Mouse (Mus musculus): Measurements from ENCODE around the gene Cd300ld2. TPM values are rescaled to one million over a fixed set of nuclear protein-coding genes. Genes with fewer than 3 reads are reported as not detected.
"Not testable (repeated sequence)": the region's sequence is repeated elsewhere in the genome, so short reads cannot be mapped to it uniquely, and the experiment has no call there.

Gene Cd300ld2
- not detected for total RNA-seq (2022)

DNA sequence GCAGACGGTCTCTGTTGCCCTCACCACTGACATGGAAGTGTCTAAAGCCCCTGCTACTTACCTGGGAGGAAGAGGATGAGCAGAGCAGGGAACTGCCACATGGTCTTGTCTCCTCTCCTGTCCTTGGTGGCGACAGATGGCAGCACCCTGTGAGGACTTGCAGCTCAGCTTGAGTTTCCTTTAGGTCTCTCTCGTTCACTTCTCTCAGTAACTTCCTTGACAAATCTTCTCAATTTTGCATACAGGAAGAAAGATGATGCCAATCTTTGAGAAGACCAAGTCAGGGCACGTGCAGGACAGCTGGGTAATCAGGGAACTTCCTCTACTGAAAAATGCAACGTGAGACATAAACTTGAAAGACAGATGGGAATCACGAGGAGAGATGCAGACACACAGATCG lies at the start of gene Cd300ld2:
TSS of gene Cd300ld2 (minus strand) at position 101 of the 400 bp plus-strand sequence.
- not testable (repeated sequence) for DNase-seq (ENCODE audit: low spot score in 2 of 2)

DNA sequence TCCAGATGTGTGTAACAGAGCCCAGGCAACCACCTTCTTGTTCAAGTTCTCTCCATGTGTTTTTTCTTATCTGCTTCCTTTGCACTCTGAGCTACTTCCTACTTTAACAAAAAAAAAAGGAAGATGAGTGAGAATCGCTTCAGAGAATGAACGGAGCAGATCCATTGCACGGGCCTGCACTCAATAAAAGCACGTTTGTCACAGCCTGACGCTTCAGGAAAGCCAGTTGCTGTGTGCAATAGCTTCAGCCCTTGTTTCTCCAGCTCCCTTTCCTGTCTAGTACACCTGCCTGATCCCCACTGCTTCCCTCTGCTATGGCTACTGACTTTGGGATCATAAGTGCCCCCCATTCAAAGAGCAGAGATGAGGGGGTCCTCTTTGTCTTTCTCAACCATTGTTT lies 46.1 kb upstream of the Cd300ld2 start, which contains the start of gene Cd300e:
TSS of gene Cd300e (minus strand) at position 101 of the 400 bp plus-strand sequence.
- DNase-seq (ENCODE audit: low spot score in 2 of 2): no peak

DNA sequence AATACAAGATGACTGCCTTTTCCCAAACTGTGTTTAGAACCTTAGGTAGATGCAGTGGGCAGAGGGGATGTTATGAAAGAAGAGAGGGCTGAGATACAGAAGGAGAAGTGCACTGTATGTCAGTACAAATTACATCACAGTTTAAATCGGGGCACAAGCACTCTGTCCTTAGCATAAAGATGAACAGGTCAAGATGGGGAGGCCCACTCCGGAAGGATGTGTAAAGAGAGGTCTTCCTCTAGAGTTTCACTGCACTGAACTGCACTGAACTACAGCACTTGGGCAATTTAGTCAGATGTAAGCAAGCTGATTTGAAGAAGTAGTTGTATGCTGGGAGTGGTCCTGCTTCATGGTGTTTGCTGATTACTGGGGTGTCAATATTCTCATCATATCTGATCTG lies 43.8 kb upstream of the Cd300ld2 start:
- DNase-seq (ENCODE audit: low spot score in 2 of 2): no peak

DNA sequence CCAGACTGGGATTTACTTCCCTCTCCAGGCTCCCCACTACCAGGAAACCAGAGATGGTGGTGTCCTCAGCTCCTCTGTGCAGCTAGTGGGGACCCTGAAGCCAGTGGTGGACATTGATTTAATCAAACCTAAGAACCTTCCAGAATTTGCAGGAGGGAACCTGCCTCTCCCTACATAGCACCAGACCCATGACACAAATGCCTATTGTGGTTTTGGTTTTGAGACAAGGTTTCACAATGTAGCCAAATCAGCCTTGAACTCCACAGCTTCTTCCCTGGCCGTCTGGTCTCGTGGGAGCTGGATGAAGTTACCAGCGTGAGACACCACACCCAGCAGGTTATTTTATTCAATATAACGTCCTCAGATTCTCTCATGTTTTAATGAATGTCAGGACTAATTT lies 42.7 kb upstream of the Cd300ld2 start:
- DNase-seq (ENCODE audit: low spot score in 2 of 2): no peak

DNA sequence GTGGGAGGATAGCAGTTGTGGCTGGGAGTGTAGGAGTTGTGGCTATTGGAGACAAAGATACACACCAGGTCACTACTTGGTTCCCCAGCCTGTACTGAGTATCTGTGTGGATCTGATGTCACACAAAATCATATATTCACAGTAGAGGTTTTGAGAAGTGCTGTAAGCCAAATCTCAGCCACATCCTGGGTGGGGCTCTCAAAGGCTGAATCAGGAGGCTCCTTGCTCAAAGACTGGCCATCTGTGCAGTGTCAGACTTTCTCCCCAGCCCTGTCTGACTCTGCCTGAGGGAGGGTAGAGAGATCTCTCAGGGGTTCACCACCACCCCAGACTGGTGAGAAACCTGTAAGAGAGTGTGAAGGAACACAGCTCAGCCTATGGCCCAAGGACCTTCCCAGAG lies 38.5 kb upstream of the Cd300ld2 start:
- DNase-seq (ENCODE audit: low spot score in 2 of 2): no peak

DNA sequence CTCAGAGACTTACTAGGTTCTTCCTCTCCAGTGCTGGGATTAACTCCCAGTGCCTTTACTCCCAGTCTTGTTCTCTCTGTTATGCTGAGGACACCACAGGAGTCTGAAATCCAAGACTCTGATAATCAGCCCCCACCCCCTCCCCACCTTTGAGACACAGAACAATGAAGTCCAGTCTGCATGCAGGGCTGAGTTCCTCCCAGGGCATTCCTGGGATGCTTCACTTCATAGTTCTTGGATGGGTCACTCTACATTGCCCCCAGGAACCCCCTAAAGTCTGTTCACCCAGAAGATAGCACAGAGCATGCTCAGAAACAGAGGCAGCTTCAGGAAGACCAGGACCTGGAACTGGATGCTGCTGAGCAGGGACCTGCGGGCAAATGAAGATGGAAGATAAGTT lies 37.0 kb upstream of the Cd300ld2 start:
- DNase-seq (ENCODE audit: low spot score in 2 of 2): no peak

DNA sequence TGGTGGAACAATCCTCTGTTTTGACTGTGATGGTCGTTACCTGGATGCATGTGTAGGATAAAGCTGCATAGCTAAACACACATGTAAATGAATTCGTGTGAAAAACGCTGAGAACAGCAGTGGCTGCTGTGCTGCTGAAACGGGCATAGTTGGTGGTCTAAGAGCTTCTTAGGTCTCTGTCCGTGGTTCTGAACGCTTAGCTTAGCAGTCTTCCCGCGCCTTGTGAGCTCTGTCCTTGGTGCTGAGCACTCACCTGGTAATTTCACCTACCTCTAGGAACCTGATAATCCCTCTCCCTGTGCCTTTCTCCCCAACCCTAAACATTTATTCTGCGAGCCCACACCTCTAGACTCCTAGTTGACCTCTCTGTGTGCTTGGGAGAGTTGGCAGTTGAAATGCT lies 36.2 kb upstream of the Cd300ld2 start:
- no peak for DNase-seq (ENCODE audit: low spot score in 2 of 2)

DNA sequence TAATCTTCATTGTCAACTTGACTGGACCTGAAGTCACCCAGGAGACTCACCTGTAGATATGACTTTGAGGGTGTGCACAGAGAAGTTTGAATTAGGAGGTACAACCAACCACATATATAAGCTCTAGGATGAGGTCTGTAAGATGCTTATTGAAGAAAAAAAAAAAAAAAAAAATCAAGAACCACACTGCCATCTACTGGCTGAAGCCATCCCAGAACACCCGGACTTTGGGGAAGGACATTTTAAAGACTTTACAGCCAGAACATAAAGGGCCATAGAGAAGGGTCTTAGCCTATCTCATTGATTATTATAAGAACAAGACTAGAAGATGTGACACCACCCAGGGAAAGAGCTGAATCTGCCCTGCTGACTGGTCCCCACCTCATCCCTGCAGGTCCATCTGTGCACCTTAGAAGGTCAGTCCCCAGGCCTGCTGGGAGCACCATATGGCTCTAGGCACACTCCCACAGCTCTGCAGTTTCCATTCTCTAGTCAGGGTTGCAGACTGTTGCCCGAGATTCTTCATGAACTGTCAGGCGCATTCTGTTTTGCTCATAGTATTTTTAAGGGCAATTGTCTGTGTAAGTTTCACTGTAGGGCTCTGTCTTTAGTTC lies 33.4 kb upstream of the Cd300ld2 start:
- no peak for DNase-seq (ENCODE audit: low spot score in 2 of 2)

DNA sequence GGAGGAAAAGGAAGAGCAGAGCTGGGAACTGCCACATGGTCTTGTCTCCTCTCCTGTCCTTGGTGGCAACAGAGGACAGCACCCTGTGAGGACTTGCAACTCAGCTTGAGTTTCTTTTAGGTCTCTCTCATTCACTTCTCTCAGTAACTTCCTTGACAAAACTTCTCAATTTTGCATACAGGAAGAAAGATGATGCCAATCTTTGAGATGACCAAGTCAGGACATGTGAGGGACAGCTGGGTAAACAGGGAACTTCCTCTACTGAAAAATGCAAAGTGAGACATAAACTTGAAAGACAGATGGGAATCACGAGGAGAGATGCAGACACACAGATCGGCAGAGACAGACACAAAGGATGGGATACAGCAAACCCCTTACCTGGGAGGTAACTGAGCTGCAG lies 32.3 kb upstream of the Cd300ld2 start, which contains the start of gene Cd300ld3:
TSS of gene Cd300ld3 (minus strand) at position 151 of the 400 bp plus-strand sequence.
- DNase-seq (ENCODE audit: low spot score in 2 of 2): no peak

DNA sequence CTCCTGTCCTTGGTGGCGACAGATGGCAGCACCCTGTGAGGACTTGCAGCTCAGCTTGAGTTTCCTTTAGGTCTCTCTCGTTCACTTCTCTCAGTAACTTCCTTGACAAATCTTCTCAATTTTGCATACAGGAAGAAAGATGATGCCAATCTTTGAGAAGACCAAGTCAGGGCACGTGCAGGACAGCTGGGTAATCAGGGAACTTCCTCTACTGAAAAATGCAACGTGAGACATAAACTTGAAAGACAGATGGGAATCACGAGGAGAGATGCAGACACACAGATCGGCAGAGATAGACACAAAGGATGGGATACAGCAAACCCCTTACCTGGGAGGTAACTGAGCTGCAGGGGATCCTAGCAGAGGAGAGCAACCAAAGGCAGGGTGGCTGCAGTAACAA lies 21.7 kb upstream of the Cd300ld2 start, which contains the start of gene Cd300ld5:
TSS of gene Cd300ld5 (minus strand) at position 101 of the 400 bp plus-strand sequence.
- not testable (repeated sequence) for DNase-seq (ENCODE audit: low spot score in 2 of 2)

DNA sequence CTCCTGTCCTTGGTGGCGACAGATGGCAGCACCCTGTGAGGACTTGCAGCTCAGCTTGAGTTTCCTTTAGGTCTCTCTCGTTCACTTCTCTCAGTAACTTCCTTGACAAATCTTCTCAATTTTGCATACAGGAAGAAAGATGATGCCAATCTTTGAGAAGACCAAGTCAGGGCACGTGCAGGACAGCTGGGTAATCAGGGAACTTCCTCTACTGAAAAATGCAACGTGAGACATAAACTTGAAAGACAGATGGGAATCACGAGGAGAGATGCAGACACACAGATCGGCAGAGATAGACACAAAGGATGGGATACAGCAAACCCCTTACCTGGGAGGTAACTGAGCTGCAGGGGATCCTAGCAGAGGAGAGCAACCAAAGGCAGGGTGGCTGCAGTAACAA lies 10.9 kb upstream of the Cd300ld2 start, which contains the start of gene Cd300ld4:
TSS of gene Cd300ld4 (minus strand) at position 101 of the 400 bp plus-strand sequence.
- DNase-seq (ENCODE audit: low spot score in 2 of 2): not testable (repeated sequence)

DNA sequence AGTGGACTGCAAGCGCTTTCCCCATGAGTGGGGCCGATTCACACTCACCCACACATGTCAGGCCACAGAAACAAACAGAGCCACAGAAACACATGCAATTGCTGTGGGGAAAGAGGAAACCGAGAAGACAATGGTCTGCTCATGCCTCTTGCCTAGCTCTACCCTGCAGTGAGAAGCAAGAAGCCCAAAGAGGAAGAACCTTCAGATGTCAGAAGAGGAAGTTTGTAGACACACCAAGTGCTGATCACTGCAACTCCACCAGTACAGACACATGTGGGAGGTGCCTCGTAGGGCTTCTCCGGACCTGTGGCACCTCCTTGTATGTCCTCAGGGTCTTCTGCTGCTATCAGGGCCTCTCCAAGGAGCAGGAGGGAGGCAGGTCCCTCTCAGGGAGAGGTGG lies 11.9 kb downstream of the Cd300ld2 start:
- no peak for DNase-seq (ENCODE audit: low spot score in 2 of 2)

DNA sequence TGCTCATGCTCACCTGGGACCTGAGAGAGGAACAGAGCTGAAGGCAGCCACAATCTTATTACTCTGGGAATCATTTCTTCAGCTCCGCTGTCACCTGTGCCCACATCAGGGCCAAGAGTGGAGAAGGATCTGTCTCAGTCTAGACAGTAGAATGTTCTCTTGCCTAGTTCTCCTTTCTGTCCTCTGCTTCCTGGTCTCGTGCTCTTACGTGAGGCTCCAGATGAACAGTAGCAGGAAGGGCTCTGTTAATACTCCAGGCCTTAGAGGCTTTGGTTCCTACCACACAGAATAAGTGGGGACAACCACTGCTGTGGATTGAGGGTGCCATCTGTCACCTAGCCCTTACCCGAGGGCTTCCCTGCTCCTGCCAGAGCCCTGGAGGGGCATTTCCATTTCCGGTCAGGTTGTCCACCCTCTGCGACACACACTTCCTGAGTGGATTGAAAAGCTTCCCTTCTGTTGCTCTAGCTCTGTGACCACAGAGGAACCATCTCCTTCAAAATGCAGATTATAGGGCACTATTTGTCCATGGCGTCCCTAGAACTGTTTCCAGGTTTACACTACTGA lies 14.4 kb downstream of the Cd300ld2 start, which contains the start of gene Cd300c2:
TSS of gene Cd300c2 (minus strand) at position 407 of the 567 bp plus-strand sequence.
- DNase-seq (ENCODE audit: low spot score in 2 of 2): no peak

DNA sequence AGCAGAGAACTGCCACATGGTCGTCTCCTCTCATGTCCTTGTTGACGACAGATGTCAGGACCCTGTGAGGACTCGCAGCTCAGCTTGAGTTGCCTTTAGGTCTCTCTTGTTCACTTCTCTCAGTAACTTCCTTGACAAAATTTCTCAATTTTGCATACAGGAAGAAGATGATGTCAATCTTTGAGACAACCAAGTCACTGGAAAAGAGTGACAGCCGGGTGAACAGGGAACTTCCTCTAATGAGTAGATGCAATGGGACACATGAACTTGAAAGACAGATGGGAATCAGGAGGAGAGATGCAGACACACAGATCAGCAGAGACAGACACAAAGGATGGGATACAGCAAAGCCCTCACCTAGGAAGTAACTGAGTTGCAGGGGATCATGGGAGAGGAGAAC lies 26.2 kb downstream of the Cd300ld2 start, which contains the start of gene Cd300ld:
TSS of gene Cd300ld (minus strand) at position 130 of the 400 bp plus-strand sequence.
- DNase-seq (ENCODE audit: low spot score in 2 of 2): no peak

DNA sequence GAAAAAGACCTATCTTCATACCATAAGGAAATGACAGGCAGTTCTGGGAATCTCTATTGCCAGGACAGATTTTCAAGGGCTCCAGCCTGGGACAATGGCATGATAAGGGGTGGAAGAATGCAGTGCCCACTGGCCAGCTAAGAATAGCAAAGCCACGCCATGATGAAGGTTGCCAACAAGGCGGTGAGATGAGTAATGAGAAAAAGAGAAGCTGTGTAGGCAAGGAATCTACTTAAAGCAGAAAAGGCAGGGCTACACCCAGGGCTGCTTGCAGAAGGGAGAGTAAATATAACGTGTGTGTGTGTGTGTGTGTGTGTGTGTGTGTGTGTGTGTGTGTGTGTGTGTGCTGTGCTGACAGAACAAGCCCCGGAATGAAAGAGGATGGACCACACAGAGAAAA lies 34.1 kb downstream of the Cd300ld2 start:
- no peak for DNase-seq (ENCODE audit: low spot score in 2 of 2)

DNA sequence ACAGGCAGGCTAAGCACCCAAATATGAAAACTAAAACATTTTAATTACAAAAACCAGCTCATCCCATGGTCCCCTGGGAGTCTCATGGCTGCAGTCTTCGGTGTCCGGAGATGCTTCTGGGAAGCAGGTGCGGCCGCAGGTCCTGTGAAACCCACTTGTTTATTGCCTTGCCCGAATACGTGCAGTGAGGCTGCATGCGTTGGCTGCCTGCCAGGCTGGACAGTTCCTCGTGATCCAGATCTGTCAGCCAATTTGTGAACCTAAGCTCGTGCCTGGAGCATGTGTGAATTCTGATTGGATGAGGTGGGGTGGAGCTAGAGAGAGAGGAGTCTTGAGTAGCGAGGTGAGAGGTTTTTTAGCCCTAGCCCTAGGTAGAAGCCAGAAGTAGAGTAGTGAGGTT lies 43.3 kb downstream of the Cd300ld2 start:
- no peak for DNase-seq (ENCODE audit: low spot score in 2 of 2)

DNA sequence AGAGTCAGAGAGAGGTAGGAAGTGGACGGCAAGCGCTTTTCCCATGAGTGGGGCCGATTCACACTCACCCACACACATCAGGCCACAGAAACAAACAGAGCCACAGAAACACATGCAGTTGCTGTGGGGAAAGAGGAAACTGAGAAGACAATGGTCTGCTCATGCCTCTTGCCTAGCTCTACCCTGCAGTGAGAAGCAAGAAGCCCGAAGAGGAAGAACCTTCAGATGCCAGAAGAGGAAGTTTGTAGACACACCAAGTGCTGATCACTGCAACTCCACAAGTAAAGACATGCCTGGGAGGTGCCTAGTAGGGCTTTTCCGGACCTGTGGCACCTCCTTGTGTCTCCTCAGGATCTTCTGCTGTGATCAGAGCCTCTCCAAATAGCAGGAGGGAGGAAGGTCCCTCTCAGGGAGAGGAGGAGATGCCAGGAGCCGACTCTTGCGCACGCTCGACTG lies 47.2 kb downstream of the Cd300ld2 start, which contains the start of gene Cd300c:
TSS of gene Cd300c (minus strand) at position 406 of the 456 bp plus-strand sequence.
- DNase-seq (ENCODE audit: low spot score in 2 of 2): no peak

DNA sequence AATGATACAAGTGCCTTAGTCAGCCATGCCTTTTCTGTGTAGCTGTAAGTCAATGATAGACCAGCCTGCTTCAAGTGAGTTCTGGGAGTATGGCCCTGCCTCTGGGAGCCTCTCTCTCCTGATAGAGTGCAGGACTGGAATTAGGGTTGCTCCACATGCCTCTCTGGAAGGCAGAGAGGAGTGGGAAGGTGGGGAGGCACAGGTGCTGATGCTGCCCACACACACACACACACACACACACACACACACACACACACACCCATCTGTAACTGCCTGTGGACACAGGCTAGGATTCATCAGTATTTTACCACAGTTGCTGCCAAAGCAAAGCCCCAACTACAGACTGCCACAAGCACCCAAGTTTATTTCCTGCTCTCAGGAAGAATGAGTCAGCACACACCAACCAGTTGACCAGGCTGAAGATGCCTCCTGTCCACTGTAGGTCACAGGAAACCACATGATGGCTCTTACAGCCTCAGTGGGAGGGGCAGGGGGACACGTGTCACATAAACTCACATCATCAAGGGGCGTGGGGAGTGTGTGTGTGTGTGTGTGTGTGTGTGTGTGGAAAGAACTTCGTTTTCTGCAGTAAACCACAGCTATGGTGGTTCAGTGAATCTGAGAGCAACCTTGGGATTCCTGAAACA lies 50.7 kb downstream of the Cd300ld2 start:
- no peak for DNase-seq (ENCODE audit: low spot score in 2 of 2)

DNA sequence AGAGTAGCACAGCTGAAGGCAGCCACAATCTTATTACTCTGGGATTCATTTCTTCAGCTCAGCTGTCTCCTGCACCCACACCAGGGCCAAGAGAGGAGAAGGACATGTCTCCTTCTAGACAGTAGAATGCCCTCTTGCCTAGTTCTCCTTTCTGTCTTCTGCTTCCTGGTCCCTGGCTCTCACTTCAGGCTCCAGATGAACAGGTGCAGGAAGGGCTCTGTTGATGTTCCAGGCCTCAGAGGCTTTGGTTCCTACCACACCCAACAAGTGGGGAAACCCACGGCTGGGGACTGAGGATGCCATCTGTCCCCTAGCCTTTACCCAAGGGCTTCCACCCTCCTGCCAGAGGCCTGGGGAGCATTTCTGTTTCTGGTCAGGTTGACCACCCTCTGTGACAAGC lies 55.6 kb downstream of the Cd300ld2 start:
- no peak for DNase-seq (ENCODE audit: low spot score in 2 of 2)
